Mouse (Mus musculus): ENCODE results near the gene Zfp64. TPM values are rescaled to one million over a fixed set of nuclear protein-coding genes. Genes with fewer than 3 reads are reported as not detected.

Gene Zfp64
- polyA plus RNA-seq, 1 experiment from 2014 or later = 18.8 TPM

GRCm38 (mm10) chr2:168970131-168970530, 14.7 kb upstream of the Zfp64 start:
- Histone ChIP-seq H3K36me3 (no peaks in the 10 kb centered on the region), H3K27ac (no peak overlapping the region), H3K9ac (no peak overlapping the region), H3K4me2 (no peak overlapping the region), H3K9me3 (replicated peaks) (no peaks in the 10 kb centered on the region), H3K4me1 (no peaks in the 10 kb centered on the region), H3K27me3 (replicated peaks) (no peaks in the 10 kb centered on the region), H3K4me3 (no peak overlapping the region)
- ATAC-seq = no peak
- WGBS (ENCODE audit: insufficient replicate concordance) = 88% methylated on average over 20 of the region's 20 CpGs

- no peak overlapping the region for H3K9ac ChIP-seq
- 70% methylated on average over 12 of the region's 12 CpGs for WGBS (ENCODE audit: insufficient replicate concordance)
- H3K27ac ChIP-seq = no peak overlapping the region
- no peak overlapping the region for H3K4me3 ChIP-seq
- H3K27me3 ChIP-seq (replicated peaks) = no peaks in the 10 kb centered on the region
- ATAC-seq = no peak
- H3K4me1 ChIP-seq = no peaks in the 10 kb centered on the region
- no peak overlapping the region for H3K4me2 ChIP-seq
- no peaks in the 10 kb centered on the region for H3K9me3 ChIP-seq (replicated peaks)
- H3K36me3 ChIP-seq = no peaks in the 10 kb centered on the region
Observed at GRCm38 (mm10) chr2:168968136-168968925, 12.9 kb upstream of the Zfp64 start.

GRCm38 (mm10) chr2:168966525-168966924, 11.1 kb upstream of the Zfp64 start:
- no peaks in the 10 kb centered on the region for H3K9me3 ChIP-seq (replicated peaks)
- 63% methylated on average over 6 of the region's 6 CpGs for WGBS (ENCODE audit: insufficient replicate concordance)
- H3K4me1 ChIP-seq = no peaks in the 10 kb centered on the region
- no peak overlapping the region for H3K27ac ChIP-seq
- ATAC-seq = no peak
- H3K27me3 ChIP-seq (replicated peaks) = no peaks in the 10 kb centered on the region
- no peak overlapping the region for H3K9ac ChIP-seq
- no peak overlapping the region for H3K4me2 ChIP-seq
- no peak overlapping the region for H3K4me3 ChIP-seq
- no peaks in the 10 kb centered on the region for H3K36me3 ChIP-seq

- Histone ChIP-seq H3K36me3 (no peaks in the 10 kb centered on the region), H3K9me3 (replicated peaks) (no peaks in the 10 kb centered on the region), H3K9ac (no peak overlapping the region), H3K27ac (no peak overlapping the region), H3K4me3 (no peak overlapping the region), H3K27me3 (replicated peaks) (no peaks in the 10 kb centered on the region), H3K4me2 (no peak overlapping the region), H3K4me1 (no peaks in the 10 kb centered on the region)
- ATAC-seq = no peak
- WGBS (ENCODE audit: insufficient replicate concordance) = 82% methylated on average over 5 of the region's 5 CpGs
Observed at GRCm38 (mm10) chr2:168964849-168965248, 9.5 kb upstream of the Zfp64 start.

DNA sequence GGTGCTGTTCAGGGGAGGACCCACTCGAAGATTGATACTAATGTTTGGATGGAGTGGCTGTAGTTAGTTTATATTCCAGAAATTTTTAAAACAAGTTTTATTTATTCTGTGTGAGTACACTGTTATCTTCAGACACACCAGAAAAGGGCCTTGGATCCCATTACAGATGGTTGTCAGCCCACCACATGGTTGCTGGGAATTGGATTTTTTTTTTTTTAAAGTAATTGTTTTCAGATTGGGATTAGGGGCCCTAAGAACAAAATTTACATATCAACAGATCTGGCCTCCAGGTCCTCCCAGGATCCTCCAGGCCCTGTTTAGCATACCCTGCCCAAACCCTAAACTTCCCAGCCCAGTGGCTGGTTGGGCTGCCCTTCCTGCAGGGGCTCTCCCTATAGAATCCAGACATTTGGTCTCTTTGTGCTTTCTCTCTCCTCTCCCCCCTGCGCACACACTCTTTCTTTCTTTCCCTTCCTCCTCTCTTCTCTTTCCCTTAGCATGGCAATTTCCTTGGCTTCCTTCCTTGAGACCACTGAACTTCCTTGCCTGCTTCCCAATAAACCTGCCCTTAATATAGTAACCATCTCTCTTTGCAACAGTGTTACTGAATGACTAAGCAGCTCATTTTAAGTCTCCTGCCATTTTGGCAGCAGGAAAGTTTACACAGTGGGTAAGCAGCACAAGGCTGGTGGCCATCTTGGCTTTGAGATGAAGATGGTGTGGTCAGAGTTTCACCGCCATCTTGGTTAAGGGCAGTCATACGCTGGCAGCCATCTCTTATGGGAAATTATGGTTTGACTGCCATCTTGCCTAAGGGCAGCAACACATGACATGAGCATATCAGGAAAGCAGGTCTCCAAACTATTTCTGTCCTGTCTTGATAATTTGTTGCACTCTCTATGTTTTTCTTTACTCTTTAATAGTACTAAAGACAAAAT, 6.6 kb upstream of the Zfp64 start:
- Histone ChIP-seq H3K4me1 (no peaks in the 10 kb centered on the region), H3K9ac (no peak overlapping the region), H3K27ac (no peak overlapping the region), H3K9me3 (replicated peaks) (no peaks in the 10 kb centered on the region), H3K36me3 (no peaks in the 10 kb centered on the region), H3K27me3 (replicated peaks) (no peaks in the 10 kb centered on the region), H3K4me3 (no peak overlapping the region), H3K4me2 (no peak overlapping the region)
- no peak for ATAC-seq
- WGBS (ENCODE audit: insufficient replicate concordance) = 72% methylated on average over 4 of the region's 4 CpGs

- Histone ChIP-seq H3K27ac (no peak overlapping the region), H3K4me3 (no peak overlapping the region), H3K4me2 (no peak overlapping the region), H3K4me1 (peaks cover 4% of the 10 kb centered on the region), H3K36me3 (no peaks in the 10 kb centered on the region), H3K27me3 (replicated peaks) (no peaks in the 10 kb centered on the region), H3K9ac (no peak overlapping the region), H3K9me3 (replicated peaks) (no peaks in the 10 kb centered on the region)
- ATAC-seq = no peak
- 79% methylated on average over 3 of the region's 3 CpGs for WGBS (ENCODE audit: insufficient replicate concordance)
Observed at GRCm38 (mm10) chr2:168960814-168961213, 5.4 kb upstream of the Zfp64 start.

GRCm38 (mm10) chr2:168959339-168959885, 4.0 kb upstream of the Zfp64 start:
- no peaks in the 10 kb centered on the region for H3K36me3 ChIP-seq
- no peak overlapping the region for H3K4me2 ChIP-seq
- peaks cover 12% of the 10 kb centered on the region for H3K4me1 ChIP-seq
- ATAC-seq = no peak
- H3K27me3 ChIP-seq (replicated peaks) = no peaks in the 10 kb centered on the region
- H3K27ac ChIP-seq = no peak overlapping the region
- H3K4me3 ChIP-seq = no peak overlapping the region
- no peak overlapping the region for H3K9ac ChIP-seq
- H3K9me3 ChIP-seq (replicated peaks) = no peaks in the 10 kb centered on the region
- 76% methylated on average over 14 of the region's 14 CpGs for WGBS (ENCODE audit: insufficient replicate concordance)

DNA sequence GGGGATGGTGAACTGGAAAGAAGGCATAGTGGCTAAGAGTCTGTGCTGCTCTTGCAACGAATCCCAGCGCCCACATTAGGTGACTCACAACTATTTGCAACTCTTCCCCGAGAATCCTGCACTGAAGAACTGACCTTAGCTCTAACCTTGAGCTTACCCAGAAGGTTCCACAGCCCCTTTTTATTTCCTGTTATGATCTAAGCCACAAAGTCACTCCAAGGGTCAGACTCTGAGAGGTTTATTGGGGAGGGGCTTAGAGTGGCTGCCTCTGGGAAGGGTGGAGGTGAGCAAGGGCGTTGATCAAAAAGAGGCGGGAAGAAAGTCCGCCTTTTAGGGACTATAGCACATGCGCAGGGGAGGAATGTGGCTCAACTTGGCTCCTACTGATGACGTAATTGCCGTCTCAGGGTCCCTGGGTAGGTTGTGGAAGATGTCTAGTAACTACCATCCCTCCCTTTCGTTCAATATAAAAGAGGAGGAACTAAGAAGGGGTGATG, 511 bp upstream of the Zfp64 start:
- Histone ChIP-seq H3K36me3 (peaks cover 21% of the 10 kb centered on the region), H3K9ac (peak overlapping the region; percentile 24; the same call in 1 of the 2 replicates), H3K4me2 (peak overlapping the region; percentile 92), H3K27ac (peak overlapping the region; percentile 84), H3K4me3 (peak overlapping the region; percentile 86), H3K4me1 (peaks cover 24% of the 10 kb centered on the region), H3K27me3 (replicated peaks) (no peaks in the 10 kb centered on the region), H3K9me3 (replicated peaks) (no peaks in the 10 kb centered on the region)
- WGBS (ENCODE audit: insufficient replicate concordance) = 38% methylated on average over 10 of the region's 10 CpGs
- peak; percentile 63 for ATAC-seq

DNA sequence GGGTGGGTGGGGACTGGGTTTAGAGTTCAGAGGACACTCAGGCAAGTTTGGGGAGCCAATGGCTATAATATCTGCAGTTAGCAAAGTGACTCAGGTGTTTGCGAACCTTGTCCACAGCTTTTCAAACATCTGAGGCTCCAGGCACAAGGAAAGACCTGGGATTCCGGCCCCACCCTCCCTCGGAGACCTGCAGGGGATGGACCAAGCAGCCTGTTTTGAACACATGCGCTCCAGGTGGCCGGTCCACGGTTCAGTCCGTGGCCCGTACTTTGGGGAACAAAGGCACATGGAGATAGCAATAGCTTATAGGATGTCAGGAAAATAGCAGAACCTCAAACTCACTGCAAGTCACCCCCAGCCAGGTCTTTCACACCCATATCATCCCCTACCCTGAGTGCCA, 1.0 kb downstream of the Zfp64 start:
- 8% methylated on average over 8 of the region's 8 CpGs for WGBS (ENCODE audit: insufficient replicate concordance)

GRCm38 (mm10) chr2:168948506-168948905, 6.9 kb downstream of the Zfp64 start:
- H3K4me2 ChIP-seq = no peak overlapping the region
- H3K36me3 ChIP-seq = peaks cover 87% of the 10 kb centered on the region
- no peaks in the 10 kb centered on the region for H3K27me3 ChIP-seq (replicated peaks)
- no peak for ATAC-seq
- 78% methylated on average over 6 of the region's 6 CpGs for WGBS (ENCODE audit: insufficient replicate concordance)
- H3K4me1 ChIP-seq = peaks cover 2% of the 10 kb centered on the region
- H3K27ac ChIP-seq = no peak overlapping the region
- no peak overlapping the region for H3K4me3 ChIP-seq
- H3K9me3 ChIP-seq (replicated peaks) = no peaks in the 10 kb centered on the region
- H3K9ac ChIP-seq = no peak overlapping the region

More for the DNA sequence above, 1.0 kb downstream of the Zfp64 start:
- peaks cover 24% of the 10 kb centered on the region for H3K4me1 ChIP-seq
- H3K9ac ChIP-seq = peak overlapping the region; percentile 90
- peak overlapping the region; percentile 92 for H3K4me2 ChIP-seq
- 0 out of 2 replicates have a peak, but pooled peaks have one; percentile 3 for ATAC-seq
- no peaks in the 10 kb centered on the region for H3K27me3 ChIP-seq (replicated peaks)
- H3K36me3 ChIP-seq = peaks cover 36% of the 10 kb centered on the region
- peak overlapping the region; percentile 86 for H3K4me3 ChIP-seq
- peak overlapping the region; percentile 84 for H3K27ac ChIP-seq
- H3K9me3 ChIP-seq (replicated peaks) = no peaks in the 10 kb centered on the region

DNA sequence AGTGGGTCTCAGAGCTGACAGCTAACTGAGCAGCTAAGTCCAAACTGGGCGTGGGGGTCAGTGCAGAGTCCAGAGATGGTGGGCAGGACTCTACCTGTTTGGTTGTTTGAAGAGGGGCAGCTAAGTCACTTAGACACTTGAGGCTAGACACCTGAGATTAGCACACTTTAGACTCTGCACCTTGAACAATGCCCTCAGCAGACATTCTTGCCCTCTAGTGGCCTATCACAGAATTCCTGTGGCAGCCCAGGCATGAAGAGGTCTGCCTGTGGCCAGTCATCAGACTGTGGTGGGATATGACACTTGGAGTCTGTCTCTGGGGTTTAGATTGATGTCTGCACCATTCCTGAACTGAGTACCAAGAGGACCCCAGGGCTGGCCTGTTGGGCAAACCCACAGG, 7.7 kb downstream of the Zfp64 start:
- no peak for ATAC-seq
- H3K27me3 ChIP-seq (replicated peaks) = no peaks in the 10 kb centered on the region
- H3K27ac ChIP-seq = no peak overlapping the region
- 62% methylated on average over 1 of the region's 1 CpGs for WGBS (ENCODE audit: insufficient replicate concordance)
- no peak overlapping the region for H3K4me3 ChIP-seq
- H3K36me3 ChIP-seq = peaks cover 91% of the 10 kb centered on the region
- no peaks in the 10 kb centered on the region for H3K4me1 ChIP-seq
- no peak overlapping the region for H3K4me2 ChIP-seq
- H3K9me3 ChIP-seq (replicated peaks) = no peaks in the 10 kb centered on the region
- H3K9ac ChIP-seq = no peak overlapping the region

DNA sequence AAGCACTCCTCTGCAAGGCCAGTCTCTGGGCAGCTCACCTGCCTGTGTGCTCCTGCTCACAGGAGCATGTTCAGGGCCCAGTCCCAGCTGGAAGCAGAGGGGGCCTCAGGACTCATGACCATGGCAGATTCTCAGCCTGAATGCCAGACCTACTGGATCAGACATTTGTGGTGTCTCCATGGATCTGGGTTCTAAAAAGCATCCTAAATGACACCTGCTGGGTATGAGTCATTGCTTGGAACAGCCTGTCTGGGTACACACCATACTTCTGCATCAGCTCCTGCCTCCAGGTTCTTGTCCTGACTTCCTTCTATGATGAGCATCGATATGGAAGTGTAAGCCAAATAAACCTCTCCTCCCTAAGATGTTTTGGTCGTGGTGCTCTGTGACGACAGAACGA, 11.4 kb downstream of the Zfp64 start:
- 77% methylated on average over 4 of the region's 4 CpGs for WGBS (ENCODE audit: insufficient replicate concordance)
- H3K4me2 ChIP-seq = no peak overlapping the region
- peaks cover 82% of the 10 kb centered on the region for H3K36me3 ChIP-seq

More for the DNA sequence above, 11.4 kb downstream of the Zfp64 start:
- no peak for ATAC-seq
- H3K27me3 ChIP-seq (replicated peaks) = no peaks in the 10 kb centered on the region
- no peak overlapping the region for H3K4me3 ChIP-seq
- H3K27ac ChIP-seq = no peak overlapping the region
- no peaks in the 10 kb centered on the region for H3K9me3 ChIP-seq (replicated peaks)
- H3K9ac ChIP-seq = no peak overlapping the region
- H3K4me1 ChIP-seq = no peaks in the 10 kb centered on the region

All from liver, embryonic 12.5 days (tissue).